Mouse (Mus musculus): Measurements from ENCODE around the gene Dtnb. TPM values are rescaled to one million over a fixed set of nuclear protein-coding genes. Genes with fewer than 3 reads are reported as not detected.

Dtnb gene
- total and polyA plus RNA-seq, 3 experiments = 0.38 to 13.1 TPM; not detected in 1

- no peaks in the 10 kb centered on the region for H3K4me1 ChIP-seq (ENCODE audit: insufficient read depth, low read depth, low read length)
- H3K4me3 ChIP-seq (ENCODE audit: low read depth, low read length) = no peak overlapping the region
- no peaks in the 10 kb centered on the region for H3K36me3 ChIP-seq (replicated peaks)
- DNase-seq (ENCODE audit: low spot score) (no peak), ATAC-seq (ENCODE audit: extremely low read depth, insufficient number of reproducible peaks, low FRiP score, poor library complexity, severe bottlenecking) (no peak)
- TF ChIP-seq GATA1 (IDR thresholded peaks at IDR 0.05; ENCODE audit: borderline replicate concordance, low read length) (no peak), POLR2AphosphoS5 (IDR thresholded peaks at IDR 0.05; ENCODE audit: insufficient replicate concordance, low read depth, low read length) (no peak)
- H3K9me3 ChIP-seq (replicated peaks) = no peaks in the 10 kb centered on the region
- no peaks in the 10 kb centered on the region; the same call in 1 of the 2 replicates for H3K27me3 ChIP-seq (ENCODE audit: insufficient read depth, low read length)
Observed at GRCm38 (mm10) chr12:3563659-3564058, 8.5 kb upstream of the Dtnb start.

- DNase-seq (ENCODE audit: low spot score) = no peak
- peaks cover 10% of the 10 kb centered on the region for H3K9me3 ChIP-seq (replicated peaks)
- no peak for TF ChIP-seq CTCF (IDR thresholded peaks at IDR 0.05; ENCODE audit: low read depth, low read length)
- TF ChIP-seq POLR2AphosphoS5 (IDR thresholded peaks at IDR 0.05; ENCODE audit: insufficient replicate concordance, low read depth, low read length) = no peak
- no peak for TF ChIP-seq GATA2 (IDR thresholded peaks at IDR 0.05; ENCODE audit: borderline replicate concordance, low read depth, low read length)
- no peak for TF ChIP-seq GATA1 (IDR thresholded peaks at IDR 0.05; ENCODE audit: borderline replicate concordance, low read length)
- no peak for TF ChIP-seq TAL1 (conservative IDR thresholded peaks at IDR 0.05; ENCODE audit: low read depth, low read length)
- H3K4me1 ChIP-seq (ENCODE audit: insufficient read depth, low read depth, low read length) = no peaks in the 10 kb centered on the region
- no peaks in the 10 kb centered on the region; the same call in 1 of the 2 replicates for H3K27me3 ChIP-seq (ENCODE audit: insufficient read depth, low read length)
- ATAC-seq (ENCODE audit: extremely low read depth, insufficient number of reproducible peaks, low FRiP score, poor library complexity, severe bottlenecking) = no peak
- no peaks in the 10 kb centered on the region for H3K36me3 ChIP-seq (replicated peaks)
- no peak overlapping the region for H3K4me3 ChIP-seq (ENCODE audit: low read depth, low read length)
Observed at GRCm38 (mm10) chr12:3568461-3568991, 3.7 kb upstream of the Dtnb start.

- no peaks in the 10 kb centered on the region; the same call in 1 of the 2 replicates for H3K27me3 ChIP-seq (ENCODE audit: insufficient read depth, low read length)
- H3K4me3 ChIP-seq (ENCODE audit: low read depth, low read length) = no peak overlapping the region
- DNase-seq (ENCODE audit: low spot score) (no peak), ATAC-seq (ENCODE audit: extremely low read depth, insufficient number of reproducible peaks, low FRiP score, poor library complexity, severe bottlenecking) (no peak)
- H3K4me1 ChIP-seq (ENCODE audit: insufficient read depth, low read depth, low read length) = no peaks in the 10 kb centered on the region
- TF ChIP-seq GATA2 (IDR thresholded peaks at IDR 0.05; ENCODE audit: borderline replicate concordance, low read depth, low read length) = no peak
- no peak for TF ChIP-seq CTCF (IDR thresholded peaks at IDR 0.05; ENCODE audit: low read depth, low read length)
- no peak for TF ChIP-seq TAL1 (conservative IDR thresholded peaks at IDR 0.05; ENCODE audit: low read depth, low read length)
- no peak for TF ChIP-seq GATA1 (IDR thresholded peaks at IDR 0.05; ENCODE audit: borderline replicate concordance, low read length)
- no peak for TF ChIP-seq POLR2AphosphoS5 (IDR thresholded peaks at IDR 0.05; ENCODE audit: insufficient replicate concordance, low read depth, low read length)
- H3K36me3 ChIP-seq (replicated peaks) = no peaks in the 10 kb centered on the region
- peaks cover 10% of the 10 kb centered on the region for H3K9me3 ChIP-seq (replicated peaks)
Observed at GRCm38 (mm10) chr12:3570711-3571400, 1.3 kb upstream of the Dtnb start.

- no peaks in the 10 kb centered on the region for H3K36me3 ChIP-seq (replicated peaks)
- no peaks in the 10 kb centered on the region; the same call in 1 of the 2 replicates for H3K27me3 ChIP-seq (ENCODE audit: insufficient read depth, low read length)
- TF ChIP-seq GATA2 (IDR thresholded peaks at IDR 0.05; ENCODE audit: borderline replicate concordance, low read depth, low read length) = no peak
- no peak for TF ChIP-seq TAL1 (conservative IDR thresholded peaks at IDR 0.05; ENCODE audit: low read depth, low read length)
- TF ChIP-seq CTCF (IDR thresholded peaks at IDR 0.05; ENCODE audit: low read depth, low read length) = no peak
- no peak for TF ChIP-seq POLR2AphosphoS5 (IDR thresholded peaks at IDR 0.05; ENCODE audit: insufficient replicate concordance, low read depth, low read length)
- no peak for TF ChIP-seq GATA1 (IDR thresholded peaks at IDR 0.05; ENCODE audit: borderline replicate concordance, low read length)
- H3K4me3 ChIP-seq (ENCODE audit: low read depth, low read length) = no peak overlapping the region
- ATAC-seq (ENCODE audit: extremely low read depth, insufficient number of reproducible peaks, low FRiP score, poor library complexity, severe bottlenecking) (no peak), DNase-seq (ENCODE audit: low spot score) (no peak)
- H3K9me3 ChIP-seq (replicated peaks) = peaks cover 10% of the 10 kb centered on the region
- no peaks in the 10 kb centered on the region for H3K4me1 ChIP-seq (ENCODE audit: insufficient read depth, low read depth, low read length)
Observed at GRCm38 (mm10) chr12:3572581-3573397, 608 bp downstream of the Dtnb start.

GRCm38 (mm10) chr12:3573410-3573809 lies 1.2 kb downstream of the Dtnb start:
- H3K36me3 ChIP-seq (replicated peaks) = no peaks in the 10 kb centered on the region
- DNase-seq (ENCODE audit: low spot score) (no peak), ATAC-seq (ENCODE audit: extremely low read depth, insufficient number of reproducible peaks, low FRiP score, poor library complexity, severe bottlenecking) (no peak)
- H3K4me3 ChIP-seq (ENCODE audit: low read depth, low read length) = no peak overlapping the region
- no peak for TF ChIP-seq GATA2 (IDR thresholded peaks at IDR 0.05; ENCODE audit: borderline replicate concordance, low read depth, low read length)
- no peak for TF ChIP-seq GATA1 (IDR thresholded peaks at IDR 0.05; ENCODE audit: borderline replicate concordance, low read length)
- H3K4me1 ChIP-seq (ENCODE audit: insufficient read depth, low read depth, low read length) = no peaks in the 10 kb centered on the region
- H3K27me3 ChIP-seq (ENCODE audit: insufficient read depth, low read length) = no peaks in the 10 kb centered on the region; the same call in 1 of the 2 replicates
- H3K9me3 ChIP-seq (replicated peaks) = peaks cover 10% of the 10 kb centered on the region

GRCm38 (mm10) chr12:3574670-3575069 lies 2.5 kb downstream of the Dtnb start:
- Histone ChIP-seq H3K27me3 (ENCODE audit: insufficient read depth, low read length) (no peaks in the 10 kb centered on the region; the same call in 1 of the 2 replicates), H3K9me3 (replicated peaks) (peaks cover 10% of the 10 kb centered on the region), H3K4me3 (ENCODE audit: low read depth, low read length) (no peak overlapping the region), H3K36me3 (replicated peaks) (no peaks in the 10 kb centered on the region), H3K4me1 (ENCODE audit: insufficient read depth, low read depth, low read length) (no peaks in the 10 kb centered on the region)
- no peak for ATAC-seq (ENCODE audit: extremely low read depth, insufficient number of reproducible peaks, low FRiP score, poor library complexity, severe bottlenecking)
- no peak for DNase-seq (ENCODE audit: low spot score)
- TF ChIP-seq POLR2AphosphoS5 (IDR thresholded peaks at IDR 0.05; ENCODE audit: insufficient replicate concordance, low read depth, low read length) (no peak), CTCF (IDR thresholded peaks at IDR 0.05; ENCODE audit: low read depth, low read length) (no peak), GATA1 (IDR thresholded peaks at IDR 0.05; ENCODE audit: borderline replicate concordance, low read length) (no peak), GATA2 (IDR thresholded peaks at IDR 0.05; ENCODE audit: borderline replicate concordance, low read depth, low read length) (no peak), TAL1 (conservative IDR thresholded peaks at IDR 0.05; ENCODE audit: low read depth, low read length) (no peak)
